ENCODE assay signal across 14 mouse cellular contexts in genomic region chr4:33068894-33069293, GRCm38 (mm10). TPM values are rescaled to one million over a fixed set of nuclear protein-coding genes. Genes with fewer than 3 reads are reported as not detected.
DNase-seq lines count a peak whose midpoint lies in the region; ATAC-seq lines count a peak whose summit lies in the region.
"Had no signal": no experiment of that assay in that cellular context is flagged by ENCODE, and none has a peak within 500 bp of the region (broad histone marks: within the 10 kb centered on the region; RNA-seq: fewer than 3 reads in every experiment).

No protein-coding gene starts in this region.

- H3K9me3 ChIP-seq in midbrain, embryonic 11.5 days (ENCODE audit: control insufficient read depth, low read length): no peaks in the 10 kb centered on the region
- H3K9me3 ChIP-seq in midbrain, embryonic 13.5 days: no peaks in the 10 kb centered on the region
- H3K9me3 ChIP-seq: heart, embryonic 15.5 days; intestine, embryonic 15.5 days; liver, embryonic 13.5 days had no signal

- WGBS in midbrain, embryonic 11.5 days: 76% methylated on average over 6 of the region's 6 CpGs
- WGBS in midbrain, embryonic 13.5 days: 70% methylated on average over 6 of the region's 6 CpGs

- no peak for ATAC-seq in midbrain, embryonic 11.5 days (ENCODE audit: low FRiP score)
- ATAC-seq in midbrain, embryonic 13.5 days: no peak
- ATAC-seq: intestine, embryonic 15.5 days had no signal

- no peak overlapping the region for H3K4me2 ChIP-seq in midbrain, embryonic 11.5 days
- H3K4me2 ChIP-seq in midbrain, embryonic 13.5 days (replicated peaks): no peak overlapping the region
- H3K4me2 ChIP-seq: heart, embryonic 15.5 days; intestine, embryonic 15.5 days; liver, embryonic 13.5 days had no signal

- no peaks in the 10 kb centered on the region for H3K27me3 ChIP-seq in midbrain, embryonic 11.5 days (ENCODE audit: control insufficient read depth, insufficient read depth, low read length)
- peaks cover 3% of the 10 kb centered on the region; the same call in 1 of the 2 replicates for H3K27me3 ChIP-seq in midbrain, embryonic 13.5 days
- H3K27me3 ChIP-seq: heart, embryonic 15.5 days; intestine, embryonic 15.5 days; liver, embryonic 13.5 days had no signal

- no peak overlapping the region for H3K9ac ChIP-seq in midbrain, embryonic 11.5 days (ENCODE audit: low read length)
- no peak overlapping the region for H3K9ac ChIP-seq in midbrain, embryonic 13.5 days (replicated peaks)
- H3K9ac ChIP-seq: heart, embryonic 15.5 days; intestine, embryonic 15.5 days; liver, embryonic 13.5 days had no signal

- H3K27ac ChIP-seq in midbrain, embryonic 11.5 days (ENCODE audit: low read depth, low read length): no peak overlapping the region
- H3K27ac ChIP-seq in midbrain, embryonic 13.5 days: no peak overlapping the region
- H3K27ac ChIP-seq: heart, embryonic 15.5 days; intestine, embryonic 15.5 days; liver, embryonic 13.5 days had no signal

- H3K36me3 ChIP-seq in midbrain, embryonic 11.5 days (ENCODE audit: control insufficient read depth, insufficient read depth, low read length): no peaks in the 10 kb centered on the region
- H3K36me3 ChIP-seq in midbrain, embryonic 13.5 days: no peaks in the 10 kb centered on the region
- H3K36me3 ChIP-seq: heart, embryonic 15.5 days; intestine, embryonic 15.5 days; liver, embryonic 13.5 days had no signal

- peak; percentile 10 for DNase-seq in adrenal gland, postnatal 25 days
- DNase-seq in adrenal gland, adult (ENCODE audit: inconsistent age in 2 of 2, low spot score in 1 of 2): no peak
- peak; percentile 45 for DNase-seq in midbrain, embryonic 11.5 days (ENCODE audit: low spot score, missing footprints)
- DNase-seq in layer of hippocampus, adult 18-20 months (ENCODE audit: low spot score in 2 of 2): peak; percentile 38 to 65
- DNase-seq in telencephalon, adult 2 months (ENCODE audit: low read depth, low spot score): peak; percentile 43
- no peak for DNase-seq in kidney, adult 11 months
- DNase-seq in urinary bladder, adult 18-20 months (ENCODE audit: low spot score in 2 of 2): no peak
- DNase-seq: liver, embryonic 13.5 days; lung, postnatal 36 days; thymus, postnatal 4 days had no signal

- H3K4me1 ChIP-seq in midbrain, embryonic 11.5 days (ENCODE audit: control insufficient read depth, insufficient read depth, low read length): peaks cover 8% of the 10 kb centered on the region
- H3K4me1 ChIP-seq in midbrain, embryonic 13.5 days (replicated peaks): peaks cover 17% of the 10 kb centered on the region
- H3K4me1 ChIP-seq: intestine, embryonic 15.5 days had no signal

- no peak overlapping the region for H3K4me3 ChIP-seq in midbrain, embryonic 11.5 days (ENCODE audit: low read depth, low read length)
- H3K4me3 ChIP-seq in midbrain, embryonic 13.5 days (replicated peaks): no peak overlapping the region
- H3K4me3 ChIP-seq: heart, embryonic 15.5 days; intestine, embryonic 15.5 days; liver, embryonic 13.5 days had no signal

RNA-seq across cellular contexts. Expression of gene Gabrr2, which starts 6.1 kb away (rescaled TPM):
- 0.27 TPM in 1 of 2 replicates, not detected in the other for total RNA-seq in adrenal gland, postnatal 25 days (2021)
- 0.26 and 0.30 TPM in 2 replicates for polyA plus RNA-seq in midbrain, embryonic 11.5 days (2014; fragmentation: Nextera tagmentation; extraction: Ambion mirVana)
- polyA plus RNA-seq in midbrain, embryonic 13.5 days (2015; fragmentation: Nextera tagmentation; extraction: Ambion mirVana): 0.44 and 0.54 TPM in 2 replicates
- total RNA-seq in layer of hippocampus, adult 18-20 months (2021): under 1 TPM; 0.62 to 0.81 TPM
- polyA plus RNA-seq: embryonic facial prominence, embryonic 11.5 days; liver, embryonic 13.5 days had no signal

RNA-seq across cellular contexts. Expression of gene Ube2j1, which starts 37.7 kb away (rescaled TPM):
- 59.8 and 61.4 TPM in 2 replicates for total RNA-seq in adrenal gland, postnatal 25 days (2021)
- 59.6 and 62.8 TPM in 2 replicates for polyA plus RNA-seq in midbrain, embryonic 11.5 days (2014; fragmentation: Nextera tagmentation; extraction: Ambion mirVana)
- polyA plus RNA-seq in midbrain, embryonic 13.5 days (2015; fragmentation: Nextera tagmentation; extraction: Ambion mirVana): 49.0 and 51.1 TPM in 2 replicates
- total RNA-seq in layer of hippocampus, adult 18-20 months (2021): 100 to 1,000 TPM in 1 of 2 experiments, 10 to 100 TPM in 1; 92.7 to 100 TPM

Comparison
In these comparisons a context has a peak if more than half of its experiments do, and no peak if none do; other contexts are left out.
1. DNase-seq: peak in adrenal gland, postnatal 25 days (single experiment), midbrain, embryonic 11.5 days (single experiment), layer of hippocampus, adult 18-20 months (2 of 2) and telencephalon, adult 2 months (single experiment); none in adrenal gland, adult (0 of 2), kidney, adult 11 months (single experiment) and urinary bladder, adult 18-20 months (0 of 2).